Mouse (Mus musculus) megakaryocyte, embryonic 14.5 days (primary cell): ENCODE data around the gene Lrrc9. TPM values are rescaled to one million over a fixed set of nuclear protein-coding genes. Genes with fewer than 3 reads are reported as not detected.
A peak's percentile ranks its signal among the peaks of the same experiment; 100 is the strongest.

Experiments used
- H3K27me3 ChIP-seq: replicated peaks from 2 replicates; pipeline ENCODE3; 2012; ENCODE audit warnings: inconsistent platforms
- H3K36me3 ChIP-seq: replicated peaks from 2 replicates; pipeline ENCODE3; 2012; ENCODE audit warnings: low read length, inconsistent platforms, mixed read lengths
- H3K4me1 ChIP-seq: 2 replicates; pipeline ENCODE4 v1.6.1; 2012; ENCODE audit warnings: inconsistent platforms
- H3K4me3 ChIP-seq: replicated peaks from 2 replicates; pipeline ENCODE3; 2012; ENCODE audit warnings: moderate library complexity, mild to moderate bottlenecking, inconsistent platforms
- H3K9me3 ChIP-seq: 2 replicates; pipeline ENCODE4 v1.6.1; 2012; ENCODE audit warnings: inconsistent platforms
- FLI1 ChIP-seq: IDR thresholded peaks from 2 replicates; pipeline ENCODE4 v1.6.1; 2012; ENCODE audit warnings: low read length, inconsistent platforms, mixed read lengths
- GATA1 ChIP-seq: IDR thresholded peaks from 3 replicates; pipeline ENCODE4 v1.6.1; 2012; ENCODE audit warnings: mixed read lengths, low read length, inconsistent platforms, borderline replicate concordance
- polyA plus RNA-seq: library from polyadenylated mRNA; stranded (reverse); fragments of >175 nt; gene quantifications from 2 replicates; pipeline ENCODE4 v1.2.3, GENCODE M21; 2012; ENCODE audit warnings: low replicate concordance; ENCODE audit not compliant: insufficient read depth

Gene Lrrc9
- polyA plus RNA-seq, 1 experiment = 0.30 TPM

DNA sequence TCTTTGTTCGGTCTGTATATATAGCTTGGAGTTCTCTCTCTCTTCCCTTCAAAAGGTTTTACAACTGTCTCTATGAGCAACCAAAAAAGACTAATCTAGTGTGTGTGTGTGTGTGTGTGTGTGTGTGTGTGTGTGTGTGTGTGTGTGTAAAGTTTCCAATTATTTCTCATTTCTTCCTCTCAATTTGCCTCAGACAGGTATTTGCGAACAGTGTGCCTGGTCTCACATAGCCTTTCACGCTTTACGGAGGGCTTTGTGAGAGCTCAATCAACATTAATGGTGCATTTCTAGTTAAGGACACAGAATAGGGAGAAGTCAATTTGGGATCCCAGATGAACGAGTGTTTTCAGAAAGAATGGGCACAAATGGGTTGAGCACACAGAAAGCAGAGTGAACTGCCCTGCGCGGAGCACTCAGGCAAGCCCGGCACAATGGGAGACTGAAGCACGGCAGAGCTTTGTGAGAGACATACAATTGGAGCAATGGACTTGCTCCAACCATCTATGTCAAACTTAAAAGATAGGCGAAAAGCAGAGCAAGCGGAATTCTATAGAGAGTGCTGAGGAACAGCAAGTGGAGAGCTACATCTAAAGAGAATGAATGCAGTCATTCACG is 76.6 kb downstream of the Lrrc9 start:
- TF ChIP-seq FLI1 = no peak
- TF ChIP-seq GATA1 = no peak

DNA sequence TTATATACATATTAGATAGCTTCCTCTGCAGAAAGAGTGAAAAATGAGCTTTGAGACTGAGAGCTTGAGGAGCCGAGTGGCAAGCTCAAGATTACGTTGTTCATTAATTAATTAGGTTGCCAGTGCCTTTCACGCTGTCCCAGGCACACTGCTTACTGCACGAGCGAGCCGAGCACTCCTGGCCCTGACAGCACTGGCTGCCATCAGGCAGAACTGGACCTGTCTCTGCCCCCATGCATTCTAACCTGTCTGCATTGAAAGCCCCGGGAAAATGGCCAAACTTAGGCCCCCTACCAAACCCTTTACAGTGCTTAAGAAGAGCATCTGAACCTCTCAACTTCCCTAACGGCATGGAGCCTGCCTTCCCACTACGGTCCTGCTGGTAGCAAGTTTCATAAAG is 77.7 kb downstream of the Lrrc9 start:
- TF ChIP-seq GATA1 (no peak), FLI1 (no peak)
- Histone ChIP-seq H3K27me3 (no peaks in the 10 kb centered on the region), H3K4me1 (peaks cover 6% of the 10 kb centered on the region), H3K9me3 (no peaks in the 10 kb centered on the region), H3K36me3 (no peaks in the 10 kb centered on the region), H3K4me3 (no peak overlapping the region)

More for the DNA sequence above, 76.6 kb downstream of the Lrrc9 start:
- Histone ChIP-seq H3K9me3 (no peaks in the 10 kb centered on the region), H3K4me1 (peaks cover 9% of the 10 kb centered on the region), H3K36me3 (no peaks in the 10 kb centered on the region), H3K4me3 (no peak overlapping the region), H3K27me3 (no peaks in the 10 kb centered on the region)

DNA sequence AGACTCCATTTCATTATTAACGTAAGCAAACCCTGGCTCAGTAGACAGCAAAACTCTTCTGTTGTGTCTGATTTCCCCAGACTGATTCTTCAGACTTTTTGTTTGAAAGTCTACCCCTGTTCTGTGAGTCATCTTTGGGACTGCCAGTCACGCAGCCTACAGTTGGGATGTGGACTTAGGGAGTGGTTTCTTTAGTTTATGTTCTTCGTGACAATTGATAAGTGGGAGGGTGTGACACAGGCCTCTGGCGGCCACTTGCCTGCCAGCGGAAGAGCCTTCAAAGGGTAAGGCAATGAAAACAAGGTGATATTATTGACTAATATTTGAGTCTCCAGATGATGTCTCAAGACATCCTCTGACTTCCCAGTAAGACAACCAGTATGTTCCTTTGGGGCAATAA is 78.2 kb downstream of the Lrrc9 start:
- Histone ChIP-seq H3K36me3 (no peaks in the 10 kb centered on the region), H3K4me3 (no peak overlapping the region), H3K27me3 (no peaks in the 10 kb centered on the region), H3K9me3 (no peaks in the 10 kb centered on the region), H3K4me1 (peaks cover 2% of the 10 kb centered on the region)
- TF ChIP-seq GATA1 = no peak
- TF ChIP-seq FLI1 = no peak

DNA sequence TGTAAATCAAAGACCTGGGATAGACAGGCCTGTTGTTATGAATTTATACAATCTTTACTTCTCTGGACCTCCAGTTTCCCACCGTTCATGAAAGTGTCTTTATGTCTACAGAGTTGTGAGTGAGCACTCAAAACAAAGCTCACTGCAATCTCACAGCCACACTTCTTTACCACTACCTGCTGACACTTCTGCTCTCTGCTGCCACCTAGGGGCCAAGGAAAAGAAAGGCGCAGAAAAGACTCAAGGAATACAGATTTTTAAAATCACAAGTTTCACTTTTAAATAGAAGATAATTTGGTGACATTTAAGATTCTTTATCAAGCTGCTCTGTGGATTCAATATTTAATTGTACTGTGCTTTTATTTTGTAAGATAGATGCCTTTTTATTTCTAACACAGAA is 79.0 kb downstream of the Lrrc9 start:
- no peak overlapping the region for H3K4me3 ChIP-seq
- H3K27me3 ChIP-seq = no peaks in the 10 kb centered on the region
- no peaks in the 10 kb centered on the region for H3K4me1 ChIP-seq
- no peaks in the 10 kb centered on the region for H3K36me3 ChIP-seq
- no peak for TF ChIP-seq GATA1
- TF ChIP-seq FLI1 = no peak
- no peaks in the 10 kb centered on the region for H3K9me3 ChIP-seq

DNA sequence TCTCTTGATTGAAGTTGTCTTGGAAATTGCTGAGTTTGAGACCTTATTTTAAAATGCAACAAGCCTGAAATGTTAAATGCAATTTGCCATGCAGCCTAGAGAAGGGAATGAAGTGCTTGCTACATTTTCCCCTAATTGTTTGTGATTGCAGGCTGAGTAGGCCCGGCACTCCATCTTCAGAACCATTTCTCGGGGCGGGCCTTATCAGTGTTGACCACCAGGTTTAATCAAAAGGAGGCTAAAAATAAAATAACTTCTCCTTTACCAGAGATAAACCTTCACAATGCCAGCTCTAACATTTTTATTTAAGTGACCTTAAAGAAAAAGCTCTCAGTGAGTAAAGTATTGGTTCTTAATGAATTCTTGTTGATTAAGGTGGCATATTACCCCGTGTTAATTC is 83.9 kb downstream of the Lrrc9 start:
- Histone ChIP-seq H3K4me1 (peaks cover 3% of the 10 kb centered on the region), H3K9me3 (peaks cover 7% of the 10 kb centered on the region), H3K4me3 (no peak overlapping the region), H3K27me3 (no peaks in the 10 kb centered on the region), H3K36me3 (no peaks in the 10 kb centered on the region)
- no peak for TF ChIP-seq GATA1
- TF ChIP-seq FLI1 = no peak

DNA sequence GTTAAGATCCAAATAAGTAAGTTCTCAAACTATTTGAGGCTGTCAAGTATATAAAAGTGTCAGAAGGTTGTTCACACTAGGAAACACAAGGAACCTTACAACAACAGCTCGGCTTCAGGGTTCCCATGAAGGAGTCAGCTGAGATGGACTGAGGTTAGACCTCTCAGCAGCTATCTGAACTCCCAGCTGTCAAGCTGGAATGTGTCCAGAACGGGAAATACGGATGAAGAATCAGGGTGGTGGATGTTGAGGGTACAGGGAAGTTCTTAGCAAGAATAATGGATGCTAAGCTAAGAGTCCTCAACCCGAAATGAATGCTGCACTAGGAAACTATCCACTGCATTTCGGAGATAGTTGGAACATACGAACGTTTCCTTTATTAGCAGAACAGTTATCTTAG is 90.6 kb downstream of the Lrrc9 start:
- Histone ChIP-seq H3K4me3 (no peak overlapping the region), H3K9me3 (peaks cover 7% of the 10 kb centered on the region), H3K4me1 (peaks cover 17% of the 10 kb centered on the region), H3K36me3 (no peaks in the 10 kb centered on the region), H3K27me3 (no peaks in the 10 kb centered on the region)
- TF ChIP-seq FLI1 = no peak
- no peak for TF ChIP-seq GATA1

DNA sequence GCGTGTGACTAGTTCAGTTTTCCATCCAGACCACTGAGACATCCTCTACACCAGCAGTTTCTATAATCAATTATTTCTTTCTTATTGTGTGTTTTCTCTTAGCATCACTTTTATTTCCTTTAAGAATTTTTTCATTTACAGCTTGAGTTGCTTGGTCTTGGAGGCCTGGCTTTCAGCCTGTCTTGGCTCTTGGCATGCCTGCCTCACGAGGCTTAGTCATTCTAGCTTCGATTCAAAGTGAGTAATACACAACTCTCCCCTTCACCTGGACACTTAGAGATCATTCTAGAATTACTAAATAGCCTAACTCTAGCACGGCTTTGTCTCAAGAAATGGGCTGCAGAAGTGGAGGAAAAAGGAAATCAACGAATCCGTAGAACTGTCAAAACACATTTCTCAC is 92.3 kb downstream of the Lrrc9 start:
- peaks cover 7% of the 10 kb centered on the region for H3K9me3 ChIP-seq
- no peak for TF ChIP-seq FLI1
- TF ChIP-seq GATA1 = no peak
- peaks cover 30% of the 10 kb centered on the region for H3K4me1 ChIP-seq
- no peaks in the 10 kb centered on the region for H3K27me3 ChIP-seq
- H3K4me3 ChIP-seq = no peak overlapping the region
- H3K36me3 ChIP-seq = peaks cover 8% of the 10 kb centered on the region

DNA sequence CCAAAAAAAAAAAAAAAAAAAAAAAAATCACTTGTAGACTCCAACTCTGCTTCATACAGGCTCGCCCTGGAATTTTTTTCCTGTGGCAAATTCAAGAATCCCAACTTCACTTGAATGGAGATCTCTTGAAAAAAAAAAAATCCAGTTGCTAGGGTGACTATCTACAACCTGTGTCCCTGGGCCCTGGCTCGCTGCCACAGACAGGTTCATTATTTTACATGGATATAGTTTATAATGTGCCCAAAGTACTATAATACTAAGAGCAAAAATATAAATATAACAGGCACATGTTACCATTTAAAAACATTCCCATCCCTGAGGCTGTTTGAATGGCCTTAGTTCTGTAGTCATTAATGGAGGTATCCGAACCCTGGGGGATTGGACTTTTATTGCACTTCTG is 93.9 kb downstream of the Lrrc9 start:
- TF ChIP-seq FLI1 (no peak), GATA1 (no peak)
- peaks cover 38% of the 10 kb centered on the region for H3K4me1 ChIP-seq
- 0 out of 2 replicates have a peak, but pooled peaks cover under 1% of the 10 kb centered on the region for H3K9me3 ChIP-seq
- peaks cover 16% of the 10 kb centered on the region for H3K36me3 ChIP-seq
- no peaks in the 10 kb centered on the region for H3K27me3 ChIP-seq
- peak overlapping the region; percentile 97 for H3K4me3 ChIP-seq

DNA sequence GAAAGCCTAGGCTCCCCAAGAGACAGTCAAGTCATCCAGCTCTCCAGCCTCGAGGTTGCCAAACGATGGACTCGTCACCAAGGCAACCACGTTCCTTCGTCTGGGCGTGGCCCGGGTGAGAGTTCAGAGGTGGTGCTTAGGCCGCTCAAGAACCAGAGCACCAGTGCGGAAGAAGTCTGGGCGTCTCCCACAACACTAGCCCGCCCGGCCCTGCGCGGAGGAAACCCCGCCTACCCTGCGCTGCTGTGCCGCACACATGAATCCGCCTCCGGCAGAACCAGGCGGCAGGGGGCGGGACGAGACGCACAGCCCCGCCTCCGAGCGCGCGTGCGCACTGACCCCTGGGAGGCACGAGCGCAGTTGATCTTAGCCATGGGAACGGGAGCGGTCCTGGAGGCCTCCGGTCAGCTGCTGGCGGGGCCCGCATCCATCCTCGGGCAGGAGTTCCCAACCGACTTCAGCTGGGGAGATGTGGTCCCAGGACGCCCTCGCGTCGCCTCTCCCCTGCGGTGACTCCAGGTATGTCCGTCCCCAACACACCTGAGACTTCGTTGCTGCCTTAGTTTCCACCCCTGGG is 94.4 kb downstream of the Lrrc9 start, which contains the start of gene Pcnx4:
Gene Pcnx4, plus strand, starts transcription at position 363 of the 577 bp plus-strand sequence.
- no peaks in the 10 kb centered on the region for H3K9me3 ChIP-seq
- no peaks in the 10 kb centered on the region for H3K27me3 ChIP-seq
- H3K4me3 ChIP-seq = peak within 1 kb of the TSS; percentile 97
- TF ChIP-seq FLI1 = no peak
- peaks cover 20% of the 10 kb centered on the region for H3K36me3 ChIP-seq
- H3K4me1 ChIP-seq = peaks cover 38% of the 10 kb centered on the region

DNA sequence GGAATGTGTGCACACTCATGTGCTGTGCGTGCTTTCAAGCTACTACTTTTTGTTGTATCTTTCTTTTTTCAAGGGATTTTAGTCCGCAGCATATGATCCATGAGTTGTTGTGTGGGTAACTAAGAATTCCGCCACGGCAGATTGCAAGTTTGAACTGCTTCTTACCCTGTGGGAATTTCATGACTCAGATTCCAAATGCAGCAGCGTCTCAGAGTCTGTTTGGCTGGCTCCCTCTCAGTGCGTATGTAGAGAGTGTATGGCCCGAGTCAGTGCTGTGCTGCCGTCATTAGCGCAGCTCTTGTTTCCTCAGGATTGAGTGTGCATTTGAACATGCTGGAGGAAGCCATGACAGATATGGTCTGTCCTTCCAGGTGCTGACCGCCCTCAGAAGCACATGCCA is 96.9 kb downstream of the Lrrc9 start:
- H3K27me3 ChIP-seq = no peaks in the 10 kb centered on the region
- TF ChIP-seq GATA1 (no peak), FLI1 (no peak)
- no peaks in the 10 kb centered on the region for H3K9me3 ChIP-seq
- peaks cover 47% of the 10 kb centered on the region for H3K4me1 ChIP-seq
- peak overlapping the region; percentile 48 for H3K4me3 ChIP-seq
- peaks cover 43% of the 10 kb centered on the region for H3K36me3 ChIP-seq
